Mouse (Mus musculus): ENCODE data around the gene Herc3. TPM values are rescaled to one million over a fixed set of nuclear protein-coding genes. Genes with fewer than 3 reads are reported as not detected.

Herc3 gene
- polyA plus RNA-seq, 1 experiment from 2014 or later, result 47.1 TPM

DNA sequence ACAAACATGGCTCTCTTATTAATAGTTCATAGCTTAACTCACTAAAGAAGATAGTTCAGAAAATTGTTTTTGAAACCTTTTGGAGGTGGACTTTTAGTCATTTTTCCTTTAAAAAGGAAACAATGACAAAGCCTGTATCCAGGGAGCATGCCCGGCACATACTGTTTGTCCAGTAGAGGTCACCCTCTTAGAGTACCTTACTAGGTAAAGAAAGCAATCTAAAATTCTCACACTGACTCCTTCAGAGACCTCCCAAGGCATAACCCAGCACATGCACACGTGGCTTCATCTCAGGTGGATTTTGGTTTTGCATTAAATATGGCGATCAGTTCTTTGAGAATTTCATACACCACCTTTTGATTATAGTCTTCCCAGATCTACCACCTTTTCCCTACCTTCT is 90.4 kb downstream of the Herc3 start:
- Histone ChIP-seq H3K4me1 (replicated peaks) (0 out of 2 replicates have a peak, but pooled peaks cover 2% of the 10 kb centered on the region), H3K9me3 (replicated peaks) (no peaks in the 10 kb centered on the region), H3K4me3 (no peak overlapping the region), H3K9ac (no peak overlapping the region), H3K27ac (no peak overlapping the region), H3K4me2 (no peak overlapping the region), H3K27me3 (no peaks in the 10 kb centered on the region), H3K36me3 (peaks cover 14% of the 10 kb centered on the region; the same call in 1 of the 2 replicates)
- ATAC-seq (replicated peaks; ENCODE audit: insufficient number of reproducible peaks, insufficient read depth, low FRiP score, low read depth), result no peak
- WGBS, result 45% methylated on average over 3 of the region's 3 CpGs

DNA sequence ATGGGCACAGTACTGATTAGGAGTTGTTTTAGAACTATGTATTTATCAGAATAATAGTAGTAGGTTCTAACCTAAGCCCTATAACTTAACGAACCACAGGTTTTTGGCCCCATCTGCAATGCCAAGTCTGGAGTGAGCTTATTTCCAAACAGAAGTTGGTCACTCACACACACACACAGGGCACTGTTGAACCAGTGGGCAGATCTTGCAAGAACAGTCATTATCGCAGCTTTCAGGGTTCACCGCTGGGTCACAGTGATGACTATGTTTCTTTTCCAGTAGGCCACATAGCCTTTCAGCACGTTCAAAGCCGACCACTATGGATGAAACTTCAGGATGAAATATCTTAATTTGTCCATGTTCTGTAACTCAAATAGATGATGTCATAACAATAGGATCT is 91.2 kb downstream of the Herc3 start:
- Histone ChIP-seq H3K27ac (no peak overlapping the region), H3K4me2 (no peak overlapping the region), H3K36me3 (peaks cover 13% of the 10 kb centered on the region; the same call in 1 of the 2 replicates), H3K9me3 (replicated peaks) (no peaks in the 10 kb centered on the region), H3K27me3 (no peaks in the 10 kb centered on the region), H3K4me3 (no peak overlapping the region), H3K9ac (no peak overlapping the region), H3K4me1 (replicated peaks) (peaks cover 7% of the 10 kb centered on the region; the same call in 1 of the 2 replicates)
- WGBS, result 64% methylated on average over 5 of the region's 5 CpGs
- no peak for ATAC-seq (replicated peaks; ENCODE audit: insufficient number of reproducible peaks, insufficient read depth, low FRiP score, low read depth)

DNA sequence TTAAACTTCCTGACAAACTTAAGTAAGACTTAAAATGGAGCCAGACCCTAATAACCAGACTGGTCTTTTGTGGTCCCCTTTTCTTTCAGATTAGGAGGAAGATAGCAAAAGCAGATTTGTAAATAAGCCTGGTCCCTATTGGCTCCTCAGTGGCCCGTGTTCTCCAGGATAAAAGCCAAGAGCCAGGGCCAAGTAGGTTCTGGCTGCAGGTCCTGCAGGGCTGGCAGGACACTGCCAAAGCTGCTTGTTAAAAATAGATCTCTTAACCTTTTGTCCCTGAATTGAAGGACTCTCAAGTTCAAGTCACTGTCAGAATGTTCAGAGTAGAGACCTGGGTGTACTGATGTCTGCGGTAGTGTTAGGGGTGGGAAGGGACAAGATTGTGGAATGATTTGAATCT is 96.6 kb downstream of the Herc3 start:
- H3K9ac ChIP-seq, result no peak overlapping the region
- H3K27me3 ChIP-seq, result no peaks in the 10 kb centered on the region
- H3K4me1 ChIP-seq (replicated peaks), result peaks cover 24% of the 10 kb centered on the region
- no peak overlapping the region; the same call in 1 of the 2 replicates for H3K4me2 ChIP-seq
- no peaks in the 10 kb centered on the region for H3K9me3 ChIP-seq (replicated peaks)
- ATAC-seq (replicated peaks; ENCODE audit: insufficient number of reproducible peaks, insufficient read depth, low FRiP score, low read depth), result peak; percentile 50
- 39% methylated on average over 2 of the region's 2 CpGs for WGBS
- peak overlapping the region; percentile 65 for H3K27ac ChIP-seq
- no peak overlapping the region for H3K4me3 ChIP-seq
- H3K36me3 ChIP-seq, result no peaks in the 10 kb centered on the region

DNA sequence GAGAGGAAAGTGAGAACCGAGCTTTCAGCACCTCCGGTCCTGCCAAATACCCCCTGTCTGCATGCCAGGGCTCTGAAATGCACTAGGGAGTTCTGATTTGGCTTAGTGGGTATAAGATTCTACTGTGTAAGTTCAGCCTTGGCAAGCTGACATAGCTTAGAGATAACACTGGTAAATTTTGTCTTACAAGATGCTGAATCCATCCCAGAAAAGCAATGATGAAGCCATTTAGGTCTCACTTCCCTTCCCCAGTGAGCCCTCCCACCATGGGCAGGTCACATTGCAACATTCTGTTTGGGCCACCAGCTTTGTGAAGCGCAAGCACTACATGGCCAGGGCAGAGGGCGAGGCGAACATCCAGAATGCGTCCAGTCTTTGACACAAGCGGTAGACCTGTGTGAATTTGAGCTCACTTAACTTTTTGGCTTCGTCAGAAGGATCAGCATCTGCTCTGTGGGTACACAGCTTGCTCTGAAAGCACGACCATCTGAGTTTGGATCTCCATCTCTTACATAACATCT is 98.7 kb downstream of the Herc3 start:
- no peak overlapping the region for H3K4me3 ChIP-seq
- no peak overlapping the region for H3K4me2 ChIP-seq
- no peak for ATAC-seq (replicated peaks; ENCODE audit: insufficient number of reproducible peaks, insufficient read depth, low FRiP score, low read depth)
- no peak overlapping the region for H3K9ac ChIP-seq
- H3K27me3 ChIP-seq, result no peaks in the 10 kb centered on the region
- peaks cover 24% of the 10 kb centered on the region for H3K4me1 ChIP-seq (replicated peaks)
- H3K9me3 ChIP-seq (replicated peaks), result no peaks in the 10 kb centered on the region
- 77% methylated on average over 9 of the region's 9 CpGs for WGBS
- H3K27ac ChIP-seq, result 0 out of 2 replicates have a peak overlapping the region, but pooled peaks have one; percentile 20
- H3K36me3 ChIP-seq, result no peaks in the 10 kb centered on the region

DNA sequence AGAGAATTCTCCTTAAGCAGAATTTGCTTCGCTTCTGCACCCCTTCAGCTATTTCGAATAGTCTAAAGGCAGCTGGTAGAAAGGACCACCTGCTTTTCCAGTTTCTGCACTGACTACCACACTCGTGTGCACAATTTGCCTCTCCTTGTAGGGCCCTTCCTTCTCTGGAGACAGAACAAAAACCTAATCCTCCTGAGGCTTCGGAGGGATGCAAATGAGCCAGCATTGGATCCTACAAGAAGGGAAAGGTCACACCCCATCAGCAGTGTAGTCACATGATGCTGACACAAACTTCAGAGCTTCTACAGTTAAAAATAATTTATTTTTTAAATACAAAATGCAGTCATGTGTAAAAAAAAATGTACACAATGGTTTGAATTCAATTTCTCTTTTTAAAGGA is 99.9 kb downstream of the Herc3 start:
- Histone ChIP-seq H3K27me3 (no peaks in the 10 kb centered on the region), H3K4me2 (no peak overlapping the region), H3K4me1 (replicated peaks) (peaks cover 24% of the 10 kb centered on the region), H3K27ac (no peak overlapping the region), H3K36me3 (no peaks in the 10 kb centered on the region), H3K9me3 (replicated peaks) (no peaks in the 10 kb centered on the region), H3K9ac (no peak overlapping the region), H3K4me3 (no peak overlapping the region)
- no peak for ATAC-seq (replicated peaks; ENCODE audit: insufficient number of reproducible peaks, insufficient read depth, low FRiP score, low read depth)
- 80% methylated on average over 4 of the region's 4 CpGs for WGBS

DNA sequence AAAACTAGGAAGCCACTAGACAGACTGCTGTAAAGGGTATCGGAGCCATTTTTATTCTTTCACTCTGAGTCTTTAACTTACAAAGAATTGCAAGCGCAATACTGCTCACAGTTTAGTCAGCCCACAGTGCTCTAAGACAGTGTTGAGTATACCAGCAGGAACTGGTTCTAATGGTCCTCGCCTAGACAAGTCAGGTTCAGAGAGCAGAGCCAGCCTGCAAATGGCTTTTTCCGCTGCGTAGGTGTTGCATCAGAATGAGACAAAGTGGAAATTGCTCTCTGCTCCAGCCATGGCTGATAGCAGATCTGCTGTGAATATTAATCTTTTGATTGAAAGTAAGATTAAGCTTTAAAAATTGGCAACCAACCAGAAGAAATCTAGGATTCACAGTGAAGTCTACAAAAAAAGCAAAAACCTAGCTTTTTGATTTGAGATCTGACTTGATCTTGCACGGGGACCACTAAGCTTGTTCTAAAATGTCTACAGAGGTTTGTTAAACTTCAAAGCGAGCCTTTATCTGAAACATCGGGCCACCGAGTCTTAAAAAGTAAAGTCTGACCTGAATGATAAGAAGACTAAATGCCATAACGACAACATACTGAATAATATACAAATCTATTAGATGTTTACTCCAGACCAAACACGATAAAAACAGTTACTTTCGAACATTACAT is 101.4 kb downstream of the Herc3 start:
- no peak for ATAC-seq (replicated peaks; ENCODE audit: insufficient number of reproducible peaks, insufficient read depth, low FRiP score, low read depth)

DNA sequence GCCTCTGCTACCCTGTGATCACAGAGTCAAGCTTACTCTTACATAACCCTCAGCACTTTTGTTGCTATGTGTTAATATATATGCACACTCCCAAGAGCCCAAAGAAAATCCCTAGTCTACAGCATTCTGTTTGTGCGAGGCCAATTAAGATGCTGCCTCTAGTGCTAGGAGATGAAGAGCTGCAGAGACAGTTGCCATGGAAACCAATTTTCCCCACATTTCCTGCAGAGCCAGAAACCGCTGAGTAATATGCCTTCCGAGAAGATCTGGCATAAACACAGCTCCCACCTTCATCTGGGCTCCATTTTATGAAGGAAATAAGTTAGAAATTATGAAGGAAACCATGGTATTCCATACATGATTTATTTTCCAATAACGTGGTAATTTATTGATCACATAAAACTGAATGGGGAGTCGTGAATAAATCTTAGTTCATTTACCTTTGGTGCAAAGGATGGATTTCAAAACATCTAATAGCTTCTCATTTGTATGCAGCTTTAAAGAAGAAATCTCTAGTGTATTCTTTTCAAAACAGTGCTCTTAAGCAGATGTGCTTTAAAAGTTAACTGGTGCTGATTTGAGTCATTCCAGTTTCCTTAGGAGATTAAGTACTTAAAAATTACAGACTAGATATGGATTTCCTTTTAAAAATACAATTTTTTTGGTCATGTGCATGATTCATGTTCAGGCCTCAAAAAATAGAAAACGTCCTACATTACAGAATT is 102.1 kb downstream of the Herc3 start:
- Histone ChIP-seq H3K36me3 (no peaks in the 10 kb centered on the region), H3K27ac (no peak overlapping the region), H3K4me1 (replicated peaks) (peaks cover 13% of the 10 kb centered on the region), H3K4me2 (no peak overlapping the region), H3K27me3 (no peaks in the 10 kb centered on the region), H3K9ac (no peak overlapping the region), H3K4me3 (no peak overlapping the region), H3K9me3 (replicated peaks) (no peaks in the 10 kb centered on the region)
- 67% methylated on average over 6 of the region's 6 CpGs for WGBS
- ATAC-seq (replicated peaks; ENCODE audit: insufficient number of reproducible peaks, insufficient read depth, low FRiP score, low read depth), result no peak

More for the DNA sequence above, 101.4 kb downstream of the Herc3 start:
- no peaks in the 10 kb centered on the region for H3K36me3 ChIP-seq
- no peak overlapping the region for H3K4me3 ChIP-seq
- no peak overlapping the region for H3K27ac ChIP-seq
- no peak overlapping the region for H3K9ac ChIP-seq
- no peaks in the 10 kb centered on the region for H3K27me3 ChIP-seq
- 86% methylated on average over 12 of the region's 12 CpGs for WGBS
- H3K9me3 ChIP-seq (replicated peaks), result no peaks in the 10 kb centered on the region
- H3K4me2 ChIP-seq, result no peak overlapping the region
- peaks cover 18% of the 10 kb centered on the region for H3K4me1 ChIP-seq (replicated peaks)

DNA sequence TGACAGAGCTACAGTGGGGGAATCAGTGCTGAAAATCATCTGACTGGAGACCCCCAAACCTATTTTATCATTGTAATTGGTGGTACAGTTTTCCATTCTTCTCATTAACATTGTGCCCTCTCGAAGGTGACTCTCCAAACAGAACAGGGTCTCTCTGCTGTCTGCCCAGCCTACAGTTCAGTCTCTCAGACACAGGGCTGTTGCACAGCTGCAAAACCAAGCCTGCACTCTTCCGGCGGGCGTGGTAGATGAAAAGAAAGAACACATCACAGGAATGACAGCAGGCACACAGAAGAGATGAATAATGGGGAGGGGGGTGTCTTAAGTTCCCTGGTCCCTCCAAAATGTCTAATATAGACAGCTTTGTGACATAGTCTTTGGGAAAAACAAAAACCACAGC is 102.9 kb downstream of the Herc3 start:
- Histone ChIP-seq H3K36me3 (no peaks in the 10 kb centered on the region), H3K9me3 (replicated peaks) (no peaks in the 10 kb centered on the region), H3K27me3 (no peaks in the 10 kb centered on the region), H3K4me3 (no peak overlapping the region), H3K4me1 (replicated peaks) (peaks cover 12% of the 10 kb centered on the region), H3K9ac (no peak overlapping the region), H3K4me2 (no peak overlapping the region), H3K27ac (no peak overlapping the region)
- ATAC-seq (replicated peaks; ENCODE audit: insufficient number of reproducible peaks, insufficient read depth, low FRiP score, low read depth), result no peak
- 84% methylated on average over 4 of the region's 4 CpGs for WGBS

DNA sequence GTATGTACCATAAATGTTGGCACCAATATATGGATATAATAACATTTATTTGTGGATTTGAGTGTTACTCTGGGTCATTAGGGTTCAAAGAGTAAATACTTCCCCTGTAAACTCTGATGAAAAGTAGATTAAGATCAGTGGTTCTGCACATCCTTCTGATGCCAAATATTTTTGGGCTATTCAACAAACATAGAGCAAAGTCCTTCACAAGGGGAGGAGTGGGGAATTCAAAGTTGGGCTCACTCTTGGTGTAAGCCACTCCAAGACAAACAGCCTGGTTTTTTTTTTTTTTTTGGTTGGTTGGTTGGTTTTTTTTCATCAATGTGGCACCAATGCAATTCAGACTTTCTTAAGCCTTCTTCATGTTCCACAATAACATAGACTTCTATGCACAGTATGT is 106.5 kb downstream of the Herc3 start:
- no peaks in the 10 kb centered on the region for H3K4me1 ChIP-seq (replicated peaks)
- H3K36me3 ChIP-seq, result no peaks in the 10 kb centered on the region
- H3K4me3 ChIP-seq, result no peak overlapping the region
- H3K4me2 ChIP-seq, result no peak overlapping the region
- no peaks in the 10 kb centered on the region for H3K9me3 ChIP-seq (replicated peaks)
- H3K9ac ChIP-seq, result no peak overlapping the region
- ATAC-seq (replicated peaks; ENCODE audit: insufficient number of reproducible peaks, insufficient read depth, low FRiP score, low read depth), result no peak
- no peak overlapping the region for H3K27ac ChIP-seq
- no peaks in the 10 kb centered on the region for H3K27me3 ChIP-seq

DNA sequence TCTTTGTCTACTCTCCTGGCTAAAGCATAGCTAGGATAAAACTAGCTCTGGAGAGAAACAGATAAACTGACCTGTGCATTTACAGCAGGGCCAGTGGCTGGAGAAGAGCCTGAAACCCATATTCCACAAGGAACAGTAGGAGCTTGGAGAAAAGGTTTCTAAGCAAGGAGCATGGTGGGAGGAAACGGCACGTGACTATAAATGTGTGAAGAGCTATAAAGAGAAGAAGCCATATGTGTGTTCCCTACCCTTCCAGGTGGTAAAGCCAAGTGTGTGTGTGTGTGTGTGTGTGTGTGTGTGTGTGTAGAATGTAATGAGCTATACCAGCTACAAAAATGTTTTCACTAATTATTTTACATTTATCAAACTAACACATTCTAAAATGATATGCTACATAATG is 111.0 kb downstream of the Herc3 start:
- H3K27me3 ChIP-seq, result no peaks in the 10 kb centered on the region
- H3K9ac ChIP-seq, result no peak overlapping the region
- no peaks in the 10 kb centered on the region for H3K9me3 ChIP-seq (replicated peaks)
- H3K4me2 ChIP-seq, result no peak overlapping the region
- 93% methylated on average over 2 of the region's 2 CpGs for WGBS
- peaks cover under 1% of the 10 kb centered on the region; the same call in 1 of the 2 replicates for H3K36me3 ChIP-seq
- H3K27ac ChIP-seq, result no peak overlapping the region
- H3K4me1 ChIP-seq (replicated peaks), result no peaks in the 10 kb centered on the region
- no peak overlapping the region for H3K4me3 ChIP-seq
- ATAC-seq (replicated peaks; ENCODE audit: insufficient number of reproducible peaks, insufficient read depth, low FRiP score, low read depth), result no peak

DNA sequence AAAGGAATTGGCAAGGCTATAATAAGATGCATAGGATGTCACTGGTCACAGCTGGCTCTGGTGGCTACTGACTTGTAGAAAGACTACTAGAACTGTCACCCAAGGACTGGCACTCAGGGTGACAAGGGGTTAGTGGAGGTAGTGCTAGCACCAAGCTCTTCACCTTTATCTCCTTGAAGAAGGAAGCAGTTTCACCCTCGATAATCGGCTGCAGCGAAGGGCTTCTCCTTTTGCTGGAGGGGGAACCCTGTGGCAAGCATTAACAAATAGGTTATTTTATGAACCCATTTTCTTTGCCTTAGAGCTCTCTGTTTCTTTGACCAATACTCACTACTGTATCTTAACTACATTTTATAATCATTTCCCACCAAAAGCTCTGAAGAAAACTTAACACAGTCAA is 112.7 kb downstream of the Herc3 start:
- no peaks in the 10 kb centered on the region for H3K9me3 ChIP-seq (replicated peaks)
- no peaks in the 10 kb centered on the region for H3K4me1 ChIP-seq (replicated peaks)
- no peaks in the 10 kb centered on the region for H3K27me3 ChIP-seq
- H3K4me2 ChIP-seq, result no peak overlapping the region
- H3K27ac ChIP-seq, result no peak overlapping the region
- no peak overlapping the region for H3K9ac ChIP-seq
- no peak overlapping the region for H3K4me3 ChIP-seq
- H3K36me3 ChIP-seq, result peaks cover 4% of the 10 kb centered on the region; the same call in 1 of the 2 replicates
- no peak for ATAC-seq (replicated peaks; ENCODE audit: insufficient number of reproducible peaks, insufficient read depth, low FRiP score, low read depth)
- WGBS, result 53% methylated on average over 3 of the region's 3 CpGs

Measured in heart, embryonic 15.5 days (tissue).